Mouse (Mus musculus): ENCODE results near the gene Polg. TPM values are rescaled to one million over a fixed set of nuclear protein-coding genes. Genes with fewer than 3 reads are reported as not detected.

Gene Polg
- polyA plus RNA-seq, 1 experiment from 2014 or later = 16.2 TPM

- no peak for ATAC-seq (ENCODE audit: low read depth)
- Histone ChIP-seq H3K4me3 (ENCODE audit: low read depth, low read length) (no peak overlapping the region), H3K36me3 (ENCODE audit: control insufficient read depth, insufficient read depth) (no peaks in the 10 kb centered on the region), H3K4me2 (ENCODE audit: low read depth, low read length) (no peak overlapping the region), H3K4me1 (ENCODE audit: control insufficient read depth, low read depth, low read length) (no peaks in the 10 kb centered on the region), H3K27ac (ENCODE audit: low read length) (no peak overlapping the region), H3K9ac (ENCODE audit: low read depth, low read length) (no peak overlapping the region), H3K9me3 (replicated peaks; ENCODE audit: control insufficient read depth, low read length) (no peaks in the 10 kb centered on the region), H3K27me3 (ENCODE audit: control insufficient read depth, insufficient read depth, low read depth, low read length) (peaks cover 94% of the 10 kb centered on the region)
- WGBS (ENCODE audit: insufficient replicate concordance) = 3% methylated on average over 12 of the region's 12 CpGs
Measured at GRCm38 (mm10) chr7:79509710-79510109, 43.5 kb upstream of the Polg start.

GRCm38 (mm10) chr7:79509235-79509607, 43.1 kb upstream of the Polg start:
- WGBS (ENCODE audit: insufficient replicate concordance) = 7% methylated on average over 6 of the region's 6 CpGs
- H3K4me3 ChIP-seq (ENCODE audit: low read depth, low read length) = no peak overlapping the region
- peaks cover 94% of the 10 kb centered on the region for H3K27me3 ChIP-seq (ENCODE audit: control insufficient read depth, insufficient read depth, low read depth, low read length)
- H3K9me3 ChIP-seq (replicated peaks; ENCODE audit: control insufficient read depth, low read length) = no peaks in the 10 kb centered on the region
- H3K4me2 ChIP-seq (ENCODE audit: low read depth, low read length) = no peak overlapping the region
- H3K27ac ChIP-seq (ENCODE audit: low read length) = no peak overlapping the region
- H3K4me1 ChIP-seq (ENCODE audit: control insufficient read depth, low read depth, low read length) = no peaks in the 10 kb centered on the region
- H3K9ac ChIP-seq (ENCODE audit: low read depth, low read length) = no peak overlapping the region
- ATAC-seq (ENCODE audit: low read depth) = no peak
- no peaks in the 10 kb centered on the region for H3K36me3 ChIP-seq (ENCODE audit: control insufficient read depth, insufficient read depth)

DNA sequence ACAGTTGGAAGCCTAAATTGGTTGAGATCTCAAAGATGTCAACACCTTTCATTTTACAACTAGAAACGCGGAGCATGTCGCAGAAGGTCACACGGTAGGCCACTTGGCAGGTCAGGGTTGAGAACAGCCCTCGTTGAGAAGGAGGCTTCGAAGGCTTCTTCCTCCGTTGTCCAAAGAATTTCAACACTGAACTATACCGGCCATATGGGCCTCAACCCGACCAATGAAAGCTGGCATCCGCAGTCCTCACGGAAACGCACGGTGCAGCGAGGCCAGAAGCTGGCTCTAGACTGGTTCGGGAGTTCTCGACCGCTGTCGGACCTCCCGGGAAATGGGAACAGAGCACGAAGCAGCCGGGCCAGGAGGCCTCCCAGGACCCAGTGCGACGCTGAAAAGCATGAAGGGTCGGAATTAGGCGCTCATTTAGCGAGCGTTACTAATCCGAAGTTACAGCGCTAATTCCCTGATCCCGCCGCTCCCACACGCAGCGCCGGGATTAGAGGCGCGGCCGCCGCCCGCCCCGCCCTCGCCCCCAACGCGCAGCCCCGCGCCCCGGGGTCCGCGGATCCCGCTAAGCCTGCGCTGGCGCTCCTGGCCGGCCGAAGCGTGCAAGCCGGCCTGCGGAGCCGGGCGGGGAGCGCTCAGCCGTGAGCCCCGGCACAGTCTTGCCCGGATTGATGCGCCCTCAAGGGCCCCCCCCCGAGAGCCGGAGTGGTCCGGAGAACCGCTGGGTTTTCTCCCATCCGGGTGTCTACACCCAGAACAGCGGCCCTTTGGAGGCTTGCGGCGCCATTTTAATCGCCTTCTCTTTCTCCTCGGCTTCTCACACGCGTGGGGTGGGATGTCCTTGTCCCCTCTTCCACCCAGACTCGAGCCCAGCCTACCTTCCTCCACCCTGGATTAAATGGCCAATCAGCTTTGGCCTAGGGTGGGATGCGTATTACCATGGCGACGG, 42.4 kb upstream of the Polg start:
- no peak overlapping the region for H3K4me3 ChIP-seq (ENCODE audit: low read depth, low read length)

GRCm38 (mm10) chr7:79507756-79508155, 41.6 kb upstream of the Polg start:
- no peak overlapping the region for H3K27ac ChIP-seq (ENCODE audit: low read length)
- H3K27me3 ChIP-seq (ENCODE audit: control insufficient read depth, insufficient read depth, low read depth, low read length) = peaks cover 99% of the 10 kb centered on the region
- ATAC-seq (ENCODE audit: low read depth) = no peak
- no peak overlapping the region for H3K4me2 ChIP-seq (ENCODE audit: low read depth, low read length)
- no peaks in the 10 kb centered on the region for H3K36me3 ChIP-seq (ENCODE audit: control insufficient read depth, insufficient read depth)
- no peaks in the 10 kb centered on the region for H3K9me3 ChIP-seq (replicated peaks; ENCODE audit: control insufficient read depth, low read length)
- H3K9ac ChIP-seq (ENCODE audit: low read depth, low read length) = no peak overlapping the region
- WGBS (ENCODE audit: insufficient replicate concordance) = 4% methylated on average over 1 of the region's 1 CpGs
- H3K4me1 ChIP-seq (ENCODE audit: control insufficient read depth, low read depth, low read length) = no peaks in the 10 kb centered on the region
- no peak overlapping the region for H3K4me3 ChIP-seq (ENCODE audit: low read depth, low read length)

More for the DNA sequence above, 42.4 kb upstream of the Polg start:
- H3K9me3 ChIP-seq (replicated peaks; ENCODE audit: control insufficient read depth, low read length) = no peaks in the 10 kb centered on the region
- no peak overlapping the region for H3K9ac ChIP-seq (ENCODE audit: low read depth, low read length)
- H3K27me3 ChIP-seq (ENCODE audit: control insufficient read depth, insufficient read depth, low read depth, low read length) = peaks cover 94% of the 10 kb centered on the region
- no peak for ATAC-seq (ENCODE audit: low read depth)
- H3K4me2 ChIP-seq (ENCODE audit: low read depth, low read length) = no peak overlapping the region
- 2% methylated on average over 65 of the region's 79 CpGs for WGBS (ENCODE audit: insufficient replicate concordance)
- no peaks in the 10 kb centered on the region for H3K36me3 ChIP-seq (ENCODE audit: control insufficient read depth, insufficient read depth)
- no peak overlapping the region for H3K27ac ChIP-seq (ENCODE audit: low read length)
- no peaks in the 10 kb centered on the region for H3K4me1 ChIP-seq (ENCODE audit: control insufficient read depth, low read depth, low read length)

DNA sequence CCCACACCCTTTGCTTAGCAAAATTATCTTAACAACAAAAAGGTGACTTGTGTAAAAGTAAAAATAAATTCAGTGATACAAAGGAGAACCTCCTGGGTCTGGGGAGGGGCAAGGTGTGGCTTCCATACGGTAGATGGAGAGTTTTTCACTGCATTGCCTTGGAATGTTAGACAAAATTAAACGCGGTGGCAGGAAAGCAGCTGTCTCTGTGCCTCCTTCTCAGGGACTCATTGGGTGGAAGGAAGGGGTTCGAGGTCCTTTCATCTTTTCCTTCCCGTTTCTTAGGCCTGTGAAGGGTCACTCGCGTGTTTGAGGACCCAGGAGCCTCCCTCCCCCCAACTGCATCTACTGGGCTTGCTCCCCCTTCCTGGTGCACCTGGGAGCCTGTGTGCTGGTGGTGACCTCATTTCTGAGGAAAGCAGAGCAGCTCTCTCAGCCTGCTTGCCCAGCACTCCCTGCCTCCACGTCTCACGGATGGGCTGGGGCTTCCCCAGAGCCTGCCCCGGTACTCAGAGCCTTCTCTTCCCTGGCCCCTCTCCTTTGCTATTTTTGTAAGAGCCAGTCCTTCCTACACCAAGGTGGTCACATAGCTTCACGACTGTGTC, 41.0 kb upstream of the Polg start:
- Histone ChIP-seq H3K27ac (ENCODE audit: low read length) (no peak overlapping the region), H3K9ac (ENCODE audit: low read depth, low read length) (no peak overlapping the region), H3K27me3 (ENCODE audit: control insufficient read depth, insufficient read depth, low read depth, low read length) (peaks cover 99% of the 10 kb centered on the region), H3K4me3 (ENCODE audit: low read depth, low read length) (no peak overlapping the region), H3K4me1 (ENCODE audit: control insufficient read depth, low read depth, low read length) (no peaks in the 10 kb centered on the region), H3K4me2 (ENCODE audit: low read depth, low read length) (no peak overlapping the region), H3K9me3 (replicated peaks; ENCODE audit: control insufficient read depth, low read length) (no peaks in the 10 kb centered on the region), H3K36me3 (ENCODE audit: control insufficient read depth, insufficient read depth) (no peaks in the 10 kb centered on the region)
- ATAC-seq (ENCODE audit: low read depth) = no peak
- WGBS (ENCODE audit: insufficient replicate concordance) = 3% methylated on average over 11 of the region's 11 CpGs

- no peak overlapping the region for H3K4me2 ChIP-seq (ENCODE audit: low read depth, low read length)
- peaks cover 99% of the 10 kb centered on the region for H3K27me3 ChIP-seq (ENCODE audit: control insufficient read depth, insufficient read depth, low read depth, low read length)
- WGBS (ENCODE audit: insufficient replicate concordance) = 5% methylated on average over 6 of the region's 6 CpGs
- H3K4me1 ChIP-seq (ENCODE audit: control insufficient read depth, low read depth, low read length) = no peaks in the 10 kb centered on the region
- H3K9me3 ChIP-seq (replicated peaks; ENCODE audit: control insufficient read depth, low read length) = no peaks in the 10 kb centered on the region
- no peak for ATAC-seq (ENCODE audit: low read depth)
- no peak overlapping the region for H3K4me3 ChIP-seq (ENCODE audit: low read depth, low read length)
- no peaks in the 10 kb centered on the region for H3K36me3 ChIP-seq (ENCODE audit: control insufficient read depth, insufficient read depth)
- H3K9ac ChIP-seq (ENCODE audit: low read depth, low read length) = no peak overlapping the region
- H3K27ac ChIP-seq (ENCODE audit: low read length) = no peak overlapping the region
Measured at GRCm38 (mm10) chr7:79506531-79507090, 40.4 kb upstream of the Polg start.

DNA sequence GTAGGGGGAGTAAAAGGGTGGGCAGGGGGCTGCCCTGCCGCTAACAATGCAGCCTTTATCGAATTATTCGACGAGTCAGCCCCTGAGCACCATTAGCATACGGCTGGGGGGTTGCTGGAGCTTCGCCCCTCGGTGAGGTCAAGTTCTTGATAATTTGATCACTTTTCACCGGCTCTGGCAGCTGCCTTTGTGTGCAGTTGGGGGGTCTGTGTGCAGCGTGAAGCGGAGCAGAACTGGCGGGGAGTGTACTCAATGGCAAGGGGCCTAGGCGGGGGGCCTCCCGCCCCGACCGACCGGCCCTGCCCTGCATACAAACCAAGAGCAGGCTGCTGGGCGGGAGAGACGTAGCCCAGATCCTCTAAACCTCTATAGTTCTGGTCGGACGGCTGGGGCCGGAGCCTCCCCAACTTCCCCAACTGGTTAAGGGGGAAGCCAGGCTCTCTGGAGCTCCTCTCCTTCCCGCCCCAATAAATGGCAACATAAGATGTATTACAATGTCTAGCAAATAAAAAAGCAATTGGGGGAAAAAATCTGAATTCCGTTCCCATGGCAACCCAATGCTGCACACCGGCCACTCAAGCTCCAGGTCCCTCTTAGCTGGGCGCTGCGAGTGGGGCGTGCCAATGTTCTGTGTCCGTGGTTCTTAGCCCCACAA, 39.8 kb upstream of the Polg start:
- Histone ChIP-seq H3K9me3 (replicated peaks; ENCODE audit: control insufficient read depth, low read length) (no peaks in the 10 kb centered on the region), H3K4me2 (ENCODE audit: low read depth, low read length) (no peak overlapping the region), H3K27ac (ENCODE audit: low read length) (no peak overlapping the region), H3K9ac (ENCODE audit: low read depth, low read length) (no peak overlapping the region), H3K4me3 (ENCODE audit: low read depth, low read length) (no peak overlapping the region), H3K36me3 (ENCODE audit: control insufficient read depth, insufficient read depth) (no peaks in the 10 kb centered on the region), H3K27me3 (ENCODE audit: control insufficient read depth, insufficient read depth, low read depth, low read length) (peaks cover 99% of the 10 kb centered on the region), H3K4me1 (ENCODE audit: control insufficient read depth, low read depth, low read length) (no peaks in the 10 kb centered on the region)
- 3% methylated on average over 28 of the region's 28 CpGs for WGBS (ENCODE audit: insufficient replicate concordance)
- no peak for ATAC-seq (ENCODE audit: low read depth)

DNA sequence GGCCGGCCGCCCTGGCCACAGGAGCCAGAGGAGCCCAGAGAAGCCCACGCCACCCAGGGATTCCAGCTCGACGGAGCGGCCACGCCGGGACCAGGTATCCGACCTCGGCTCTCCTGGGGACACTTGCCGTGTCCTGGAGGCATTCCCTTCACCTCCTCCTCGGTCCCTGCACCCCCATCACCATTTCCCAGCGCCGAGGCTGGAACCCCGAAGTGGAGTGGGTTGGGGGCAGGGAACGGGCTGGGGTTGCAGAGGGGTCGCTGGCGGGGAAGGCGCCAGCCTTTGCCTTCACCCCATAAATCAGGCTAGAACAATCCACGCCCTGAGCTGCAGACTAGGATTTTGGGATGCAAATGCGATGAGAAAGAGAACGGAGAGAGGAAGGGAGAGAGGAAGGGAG, 39.2 kb upstream of the Polg start:
- H3K27ac ChIP-seq (ENCODE audit: low read length) = no peak overlapping the region
- no peaks in the 10 kb centered on the region for H3K9me3 ChIP-seq (replicated peaks; ENCODE audit: control insufficient read depth, low read length)
- no peak overlapping the region for H3K9ac ChIP-seq (ENCODE audit: low read depth, low read length)
- no peak overlapping the region for H3K4me3 ChIP-seq (ENCODE audit: low read depth, low read length)
- no peak overlapping the region for H3K4me2 ChIP-seq (ENCODE audit: low read depth, low read length)
- H3K4me1 ChIP-seq (ENCODE audit: control insufficient read depth, low read depth, low read length) = no peaks in the 10 kb centered on the region
- H3K36me3 ChIP-seq (ENCODE audit: control insufficient read depth, insufficient read depth) = no peaks in the 10 kb centered on the region
- H3K27me3 ChIP-seq (ENCODE audit: control insufficient read depth, insufficient read depth, low read depth, low read length) = peaks cover 100% of the 10 kb centered on the region
- no peak for ATAC-seq (ENCODE audit: low read depth)
- WGBS (ENCODE audit: insufficient replicate concordance) = 2% methylated on average over 22 of the region's 22 CpGs

Measured in liver, embryonic 16.5 days (tissue).